Mouse (Mus musculus) liver, postnatal 0 days (tissue): ENCODE results near the gene Slc5a9. TPM values are rescaled to one million over a fixed set of nuclear protein-coding genes. Genes with fewer than 3 reads are reported as not detected.

Experiments
- ATAC-seq: fragments of 200-750 bp; cut with Nextera tagmentation; 2 replicates; pipeline ENCODE4 v1.8.0; 2017; ENCODE audit warnings: mild to moderate bottlenecking, moderate library complexity
- DNase-seq: peaks from one replicate; pipeline ENCODE4 v3.0.0-alpha.2; 2016
- H3K27ac ChIP-seq: fragments of 300-500 bp; sonication (generic); 2 replicates; pipeline ENCODE4 v1.5.1; 2014; ENCODE audit warnings: antibody characterized with exemption, moderate library complexity, mild to moderate bottlenecking, low read depth
- H3K27me3 ChIP-seq: fragments of 300-500 bp; sonication (generic); 2 replicates; pipeline ENCODE4 v1.6.1; 2014; ENCODE audit warnings: low read length, control low read depth, mixed read lengths; ENCODE audit not compliant: insufficient read depth
- H3K36me3 ChIP-seq: fragments of 300-500 bp; sonication (generic); replicated peaks from 2 replicates; pipeline ENCODE4 v1.6.1; 2014; ENCODE audit warnings: mild to moderate bottlenecking, control low read depth, low read length, moderate library complexity, mixed read lengths; ENCODE audit not compliant: insufficient read depth
- H3K4me1 ChIP-seq: fragments of 300-500 bp; sonication (generic); 2 replicates; pipeline ENCODE4 v1.6.1; 2014; ENCODE audit warnings: antibody characterized with exemption, mild to moderate bottlenecking, control low read depth; ENCODE audit not compliant: insufficient read depth
- H3K4me2 ChIP-seq: fragments of 300-500 bp; sonication (generic); 2 replicates; pipeline ENCODE4 v1.6.1; 2014; ENCODE audit warnings: low read depth, mild to moderate bottlenecking, low read length, moderate library complexity, mixed read lengths
- H3K4me3 ChIP-seq: fragments of 300-500 bp; sonication (generic); 2 replicates; pipeline ENCODE4 v1.5.1; 2014; ENCODE audit warnings: low read depth, low read length
- H3K9ac ChIP-seq: fragments of 300-500 bp; sonication (generic); replicated peaks from 2 replicates; pipeline ENCODE4 v1.6.1; 2014; ENCODE audit warnings: mild to moderate bottlenecking, moderate library complexity
- H3K9me3 ChIP-seq: fragments of 300-500 bp; sonication (generic); 2 replicates; pipeline ENCODE4 v1.6.1; 2016; ENCODE audit warnings: mild to moderate bottlenecking, control low read depth, low read length, mixed read lengths
- CTCF ChIP-seq: sonication (generic); IDR thresholded peaks from 2 replicates; pipeline ENCODE4 v1.5.1; 2016; ENCODE audit warnings: antibody characterized with exemption, low read depth
- EP300 ChIP-seq: IDR thresholded peaks from 2 replicates; pipeline ENCODE4 v1.6.1; 2016; ENCODE audit warnings: antibody characterized with exemption, low read depth, mild to moderate bottlenecking
- WGBS: fragments of 180-500 bp; shearing (Covaris S2); extraction: QIAGEN DNeasy Blood & Tissue Kit; methylation state at CpG from one replicate; pipeline ENCODE4 v1.1.7; 2014; ENCODE audit not compliant: insufficient replicate concordance; 5-methylcytosine and 5-hydroxymethylcytosine counted together
- polyA plus RNA-seq: library from polyadenylated mRNA; unstranded; fragments of >200 nt; fragmentation: Nextera tagmentation; extraction: Ambion mirVana; gene quantifications from 2 replicates; pipeline ENCODE4 v1.2.1, GENCODE M21; 2015

The Slc5a9 gene
- polyA plus RNA-seq, 1 experiment from 2014 or later: not detected

DNA sequence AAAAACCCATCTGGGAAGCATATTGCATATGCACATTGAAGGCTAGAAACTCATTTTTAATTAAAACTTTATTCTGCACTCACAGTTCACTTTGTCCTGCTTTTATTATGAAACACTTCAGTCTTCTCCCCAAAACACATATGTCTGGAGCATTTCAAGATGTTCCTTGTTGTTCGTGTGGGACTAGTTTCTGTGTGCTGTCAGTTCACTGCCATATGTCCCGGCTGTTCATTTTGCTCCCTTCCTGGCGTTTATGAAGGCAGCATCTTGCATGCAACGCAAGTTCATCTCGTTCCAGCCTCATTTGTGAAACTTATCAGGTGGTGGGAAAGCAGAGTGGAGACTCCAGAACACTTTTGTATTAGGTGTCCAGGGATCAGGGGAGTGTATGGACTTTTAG lies 36.0 kb downstream of the Slc5a9 start:
- DNase-seq (no peak), ATAC-seq (no peak)
- TF ChIP-seq EP300 (no peak), CTCF (no peak)
- H3K27me3 ChIP-seq: no peaks in the 10 kb centered on the region
- no peak overlapping the region for H3K27ac ChIP-seq
- H3K36me3 ChIP-seq: no peaks in the 10 kb centered on the region
- H3K4me1 ChIP-seq: no peaks in the 10 kb centered on the region
- no peak overlapping the region for H3K9ac ChIP-seq
- no peaks in the 10 kb centered on the region for H3K9me3 ChIP-seq
- no peak overlapping the region for H3K4me2 ChIP-seq
- 71% methylated on average over 5 of the region's 5 CpGs for WGBS
- no peak overlapping the region for H3K4me3 ChIP-seq

DNA sequence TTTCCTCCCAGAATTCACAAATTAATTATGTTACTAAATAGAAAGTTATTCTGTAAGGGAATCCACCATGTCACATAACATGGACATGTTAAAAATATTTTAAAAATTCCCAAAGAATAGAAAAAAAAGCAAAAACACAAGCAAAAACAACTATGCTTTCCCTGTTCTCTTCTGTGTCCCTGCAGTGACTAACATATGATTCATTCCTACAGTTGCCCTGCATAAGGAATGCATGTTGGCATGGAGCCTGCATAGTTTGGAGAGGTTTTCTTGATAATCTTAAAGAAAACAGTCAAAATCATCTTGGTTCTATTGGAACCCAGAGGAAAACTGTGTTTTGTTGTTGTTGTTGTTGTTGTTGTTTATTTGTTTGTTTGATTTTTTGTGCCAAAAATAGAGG lies 50.1 kb downstream of the Slc5a9 start:
- Histone ChIP-seq H3K27ac (no peak overlapping the region), H3K4me3 (no peak overlapping the region), H3K4me1 (no peaks in the 10 kb centered on the region), H3K36me3 (no peaks in the 10 kb centered on the region), H3K27me3 (no peaks in the 10 kb centered on the region), H3K4me2 (no peak overlapping the region), H3K9me3 (no peaks in the 10 kb centered on the region), H3K9ac (no peak overlapping the region)
- DNase-seq (no peak), ATAC-seq (no peak)
- TF ChIP-seq CTCF (no peak), EP300 (no peak)

DNA sequence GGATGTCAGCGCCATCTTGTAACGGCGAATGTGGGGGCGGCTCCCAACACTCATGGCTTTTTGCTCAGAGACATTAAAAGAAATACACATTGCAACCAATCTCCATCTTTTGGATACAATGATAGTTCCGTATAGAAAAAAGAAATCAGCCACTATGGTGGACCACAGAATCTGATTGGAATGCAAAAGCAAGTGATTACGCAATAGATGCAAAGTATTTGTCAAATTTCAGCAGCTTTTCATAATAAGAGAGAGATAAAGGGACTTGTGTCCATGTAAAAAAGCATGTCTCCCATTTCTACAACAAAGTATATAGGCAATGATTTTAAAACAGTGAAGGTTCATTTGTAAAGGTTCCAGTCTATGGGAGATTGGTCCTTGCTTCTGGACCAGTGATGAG lies 63.8 kb downstream of the Slc5a9 start:
- Histone ChIP-seq H3K9ac (no peak overlapping the region), H3K4me2 (no peak overlapping the region), H3K27me3 (no peaks in the 10 kb centered on the region), H3K36me3 (no peaks in the 10 kb centered on the region), H3K9me3 (no peaks in the 10 kb centered on the region; the same call in 1 of the 2 replicates), H3K4me1 (no peaks in the 10 kb centered on the region), H3K27ac (no peak overlapping the region), H3K4me3 (no peak overlapping the region)
- no peak for TF ChIP-seq EP300
- TF ChIP-seq CTCF: no peak
- DNase-seq (no peak), ATAC-seq (no peak)
- WGBS: 81% methylated on average over 6 of the region's 6 CpGs

Other genes starting within 250 kb of the Slc5a9 start
- gene Spata6, start 182.9 kb downstream of the Slc5a9 start, polyA plus RNA-seq: 3.3 and 3.6 TPM in 2 replicates
- not detected in 2 replicates for gene Skint8, start 16.5 kb upstream of the Slc5a9 start, polyA plus RNA-seq
- not detected in 2 replicates for gene Skint7, start 70.0 kb upstream of the Slc5a9 start, polyA plus RNA-seq
- not detected in 2 replicates for gene Skint1, start 103.4 kb upstream of the Slc5a9 start, polyA plus RNA-seq
- not detected in 2 replicates for gene Skint4, start 169.1 kb upstream of the Slc5a9 start, polyA plus RNA-seq